Mouse (Mus musculus) heart, embryonic 11.5 days (tissue): ENCODE data around the gene Pcsk2. TPM values are rescaled to one million over a fixed set of nuclear protein-coding genes. Genes with fewer than 3 reads are reported as not detected.

Experiments
- ATAC-seq: fragments of 200-750 bp; cut with Nextera tagmentation; replicated peaks from 2 replicates; pipeline ENCODE4 v1.8.0; 2017; ENCODE audit warnings: moderate library complexity; ENCODE audit not compliant: insufficient number of reproducible peaks, low FRiP score, low TSS enrichment
- H3K27ac ChIP-seq: fragments of 300-500 bp; sonication (generic); 2 replicates; pipeline ENCODE4 v1.5.1; 2014; ENCODE audit warnings: mild to moderate bottlenecking, low read depth, low read length
- H3K27me3 ChIP-seq: fragments of 300-500 bp; sonication (generic); 2 replicates; pipeline ENCODE4 v1.6.1; 2014; ENCODE audit warnings: mild to moderate bottlenecking, low read length, mixed read lengths; ENCODE audit not compliant: control insufficient read depth, insufficient read depth
- H3K36me3 ChIP-seq: fragments of 300-500 bp; sonication (generic); 2 replicates; pipeline ENCODE4 v1.6.1; 2014; ENCODE audit warnings: mild to moderate bottlenecking, low read length, moderate library complexity, mixed read lengths; ENCODE audit not compliant: control insufficient read depth, insufficient read depth
- H3K4me1 ChIP-seq: fragments of 300-500 bp; sonication (generic); 2 replicates; pipeline ENCODE4 v1.6.1; 2014; ENCODE audit warnings: low read length; ENCODE audit not compliant: control insufficient read depth, insufficient read depth
- H3K4me2 ChIP-seq: fragments of 300-500 bp; sonication (generic); 2 replicates; pipeline ENCODE4 v1.6.1; 2014; ENCODE audit warnings: mild to moderate bottlenecking, moderate library complexity
- H3K4me3 ChIP-seq: fragments of 300-500 bp; sonication (generic); 2 replicates; pipeline ENCODE4 v1.5.1; 2014; ENCODE audit warnings: low read depth, low read length
- H3K9ac ChIP-seq: fragments of 300-500 bp; sonication (generic); 2 replicates; pipeline ENCODE4 v1.6.1; 2014; ENCODE audit warnings: mild to moderate bottlenecking, low read depth, low read length, moderate library complexity
- H3K9me3 ChIP-seq: fragments of 300-500 bp; sonication (generic); replicated peaks from 2 replicates; pipeline ENCODE4 v1.6.1; 2016; ENCODE audit warnings: low read length; ENCODE audit not compliant: control insufficient read depth
- WGBS: fragments of 180-500 bp; shearing (Covaris S2); extraction: QIAGEN DNeasy Blood & Tissue Kit; methylation state at CpG from one replicate; pipeline ENCODE4 v1.1.7; 2014; ENCODE audit not compliant: insufficient replicate concordance; 5-methylcytosine and 5-hydroxymethylcytosine counted together
- polyA plus RNA-seq: library from polyadenylated mRNA; unstranded; fragments of >200 nt; fragmentation: Nextera tagmentation; extraction: Ambion mirVana; gene quantifications from 2 replicates; pipeline ENCODE4 v1.2.1, GENCODE M21; 2014

Pcsk2 gene
- polyA plus RNA-seq, 1 experiment from 2014 or later: 0.09 TPM

DNA sequence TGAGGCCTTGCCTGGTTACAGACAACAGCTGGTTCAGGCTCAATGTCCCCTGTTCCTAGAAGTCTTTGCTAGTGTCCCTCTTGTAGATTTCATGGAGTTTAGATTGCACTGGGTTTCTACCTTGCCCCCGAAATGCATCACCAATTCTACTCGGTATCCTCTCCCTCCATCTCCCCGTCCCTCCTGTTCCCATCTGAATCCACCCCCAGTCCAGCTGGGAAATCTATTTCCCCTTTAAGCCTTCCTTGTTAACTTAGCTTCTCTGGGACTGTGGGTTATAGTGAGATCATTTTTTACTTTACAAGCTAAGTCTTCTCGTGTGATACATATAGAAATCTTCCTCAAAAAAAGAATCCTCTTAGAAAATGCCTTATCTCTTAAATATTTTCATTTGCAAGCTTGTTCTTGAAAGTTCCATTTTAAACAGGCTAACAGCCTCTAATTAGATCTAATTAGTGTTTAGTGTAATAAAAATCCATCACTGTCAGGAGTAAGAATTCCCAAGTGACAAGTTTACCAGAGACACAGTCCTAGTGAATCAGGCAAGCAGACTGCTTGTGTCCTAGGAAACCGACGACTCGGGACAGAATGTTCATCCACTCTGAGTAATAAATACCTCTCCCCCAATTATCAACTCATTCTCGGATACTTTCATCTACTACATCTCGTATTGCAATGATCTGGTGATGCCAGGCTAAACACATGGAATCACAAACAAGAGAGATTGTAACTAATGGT lies 206.3 kb downstream of the Pcsk2 start:
- H3K4me1 ChIP-seq: no peaks in the 10 kb centered on the region
- H3K36me3 ChIP-seq: no peaks in the 10 kb centered on the region
- H3K9me3 ChIP-seq: no peaks in the 10 kb centered on the region
- 77% methylated on average over 9 of the region's 9 CpGs for WGBS
- no peak overlapping the region for H3K27ac ChIP-seq
- ATAC-seq: no peak
- H3K4me3 ChIP-seq: no peak overlapping the region
- H3K27me3 ChIP-seq: no peaks in the 10 kb centered on the region
- H3K9ac ChIP-seq: no peak overlapping the region
- H3K4me2 ChIP-seq: no peak overlapping the region

GRCm38 (mm10) chr2:143776448-143776847 lies 230.5 kb downstream of the Pcsk2 start:
- no peaks in the 10 kb centered on the region for H3K4me1 ChIP-seq
- no peaks in the 10 kb centered on the region; the same call in 1 of the 2 replicates for H3K9me3 ChIP-seq
- 6% methylated on average over 4 of the region's 4 CpGs for WGBS
- no peak overlapping the region for H3K27ac ChIP-seq
- no peaks in the 10 kb centered on the region for H3K27me3 ChIP-seq
- no peak overlapping the region for H3K4me3 ChIP-seq
- H3K9ac ChIP-seq: no peak overlapping the region
- no peak overlapping the region for H3K4me2 ChIP-seq
- ATAC-seq: no peak
- H3K36me3 ChIP-seq: no peaks in the 10 kb centered on the region

DNA sequence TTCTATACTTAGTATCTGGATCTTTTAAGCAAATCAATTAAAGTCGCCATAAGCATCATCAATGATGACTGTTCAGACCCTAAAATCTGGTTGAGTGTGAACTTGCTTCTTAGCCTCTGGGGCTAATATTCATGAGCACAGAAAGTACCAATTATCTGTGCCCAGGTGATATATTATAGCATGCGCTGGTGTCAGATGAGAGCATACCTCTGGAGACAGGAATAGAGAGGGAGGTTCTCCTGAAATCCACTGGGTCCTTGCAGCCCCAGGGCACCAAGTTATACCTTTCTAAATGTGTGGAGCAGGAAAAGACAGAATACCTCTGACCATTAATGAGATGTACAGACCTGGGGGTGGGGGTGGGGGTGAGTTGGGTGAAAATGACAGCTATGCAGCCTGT lies 234.4 kb downstream of the Pcsk2 start:
- WGBS: 80% methylated on average over 2 of the region's 2 CpGs
- Histone ChIP-seq H3K9ac (no peak overlapping the region), H3K4me2 (no peak overlapping the region), H3K27ac (no peak overlapping the region), H3K27me3 (no peaks in the 10 kb centered on the region), H3K4me3 (no peak overlapping the region), H3K4me1 (no peaks in the 10 kb centered on the region), H3K9me3 (no peaks in the 10 kb centered on the region), H3K36me3 (no peaks in the 10 kb centered on the region)
- ATAC-seq: no peak

- ATAC-seq: no peak
- Histone ChIP-seq H3K9ac (no peak overlapping the region), H3K4me3 (no peak overlapping the region), H3K27me3 (no peaks in the 10 kb centered on the region), H3K36me3 (no peaks in the 10 kb centered on the region), H3K4me2 (no peak overlapping the region), H3K4me1 (no peaks in the 10 kb centered on the region), H3K27ac (no peak overlapping the region), H3K9me3 (no peaks in the 10 kb centered on the region)
- WGBS: 80% methylated on average over 5 of the region's 5 CpGs
Observed at GRCm38 (mm10) chr2:143789911-143790310, 244.0 kb downstream of the Pcsk2 start.

- no peaks in the 10 kb centered on the region for H3K4me1 ChIP-seq
Observed at GRCm38 (mm10) chr2:143795858-143796257, 249.9 kb downstream of the Pcsk2 start.

GRCm38 (mm10) chr2:143796335-143797013 lies 250.5 kb downstream of the Pcsk2 start:
- no peak overlapping the region for H3K4me3 ChIP-seq
- H3K36me3 ChIP-seq: no peaks in the 10 kb centered on the region
- H3K27ac ChIP-seq: no peak overlapping the region
- H3K9ac ChIP-seq: no peak overlapping the region
- H3K27me3 ChIP-seq: no peaks in the 10 kb centered on the region
- no peaks in the 10 kb centered on the region for H3K9me3 ChIP-seq
- no peaks in the 10 kb centered on the region for H3K4me1 ChIP-seq
- no peak overlapping the region for H3K4me2 ChIP-seq
- ATAC-seq: no peak
- WGBS: 69% methylated on average over 4 of the region's 4 CpGs

More at GRCm38 (mm10) chr2:143795858-143796257, 249.9 kb downstream of the Pcsk2 start:
- Histone ChIP-seq H3K9me3 (no peaks in the 10 kb centered on the region), H3K36me3 (no peaks in the 10 kb centered on the region), H3K27ac (no peak overlapping the region), H3K4me2 (no peak overlapping the region), H3K27me3 (no peaks in the 10 kb centered on the region), H3K4me3 (no peak overlapping the region), H3K9ac (no peak overlapping the region)
- ATAC-seq: no peak
- 81% methylated on average over 4 of the region's 4 CpGs for WGBS

GRCm38 (mm10) chr2:143801097-143801496 lies 255.1 kb downstream of the Pcsk2 start:
- Histone ChIP-seq H3K27me3 (no peaks in the 10 kb centered on the region), H3K36me3 (no peaks in the 10 kb centered on the region), H3K4me1 (no peaks in the 10 kb centered on the region), H3K9ac (no peak overlapping the region), H3K4me3 (no peak overlapping the region), H3K27ac (no peak overlapping the region), H3K9me3 (no peaks in the 10 kb centered on the region), H3K4me2 (no peak overlapping the region)
- 73% methylated on average over 5 of the region's 5 CpGs for WGBS
- ATAC-seq: no peak

DNA sequence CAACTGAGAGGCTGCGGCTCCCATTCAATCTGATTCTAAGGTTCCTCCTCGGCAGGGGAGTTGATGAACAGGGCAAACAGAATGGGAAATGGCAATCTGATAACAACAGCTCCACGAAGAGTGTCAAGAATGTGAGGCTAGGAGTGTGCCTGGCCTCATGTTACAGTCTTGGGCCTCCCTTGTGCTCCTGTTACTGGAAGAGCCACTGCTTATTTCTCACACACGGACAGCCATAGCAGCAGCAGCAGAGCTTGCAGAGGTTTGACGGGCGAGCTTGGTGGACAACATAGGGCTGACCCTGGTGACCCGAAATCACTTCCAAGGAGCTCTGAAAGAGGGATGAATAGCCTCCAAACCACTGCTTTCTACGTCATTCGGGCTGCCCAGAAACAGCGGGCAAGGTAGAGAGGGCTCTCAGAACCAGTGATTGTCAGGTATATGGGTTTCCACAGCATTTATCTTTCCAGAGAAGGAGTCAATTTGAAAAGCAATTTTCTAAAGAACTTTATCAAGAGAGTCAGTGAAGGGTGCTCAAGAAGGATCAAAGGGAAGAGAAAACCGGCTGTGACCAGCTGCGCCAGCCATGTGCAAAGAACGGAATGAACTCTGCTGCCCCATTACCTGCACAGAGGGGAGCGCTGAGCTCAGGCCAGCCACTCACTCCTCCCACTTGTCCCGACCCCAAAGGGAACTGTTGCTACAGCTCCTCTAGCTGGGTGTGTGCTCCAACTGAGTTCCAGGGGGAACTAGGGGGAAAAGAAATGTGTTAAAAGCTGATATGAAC lies 260.4 kb downstream of the Pcsk2 start:
- ATAC-seq: no peak
- H3K4me2 ChIP-seq: peak overlapping the region; percentile 29; the same call in 1 of the 2 replicates
- WGBS: 53% methylated on average over 15 of the region's 15 CpGs

More for the DNA sequence above, 260.4 kb downstream of the Pcsk2 start:
- peaks cover 8% of the 10 kb centered on the region for H3K4me1 ChIP-seq
- no peaks in the 10 kb centered on the region for H3K9me3 ChIP-seq
- no peak overlapping the region for H3K9ac ChIP-seq
- no peak overlapping the region for H3K27ac ChIP-seq
- no peaks in the 10 kb centered on the region for H3K27me3 ChIP-seq
- no peaks in the 10 kb centered on the region for H3K36me3 ChIP-seq
- no peak overlapping the region for H3K4me3 ChIP-seq
